Mouse (Mus musculus) hindbrain, embryonic 12.5 days (tissue): ENCODE data around the gene Scn3b. TPM values are rescaled to one million over a fixed set of nuclear protein-coding genes. Genes with fewer than 3 reads are reported as not detected.

Experiments used
- ATAC-seq: fragments of 200-750 bp; cut with Nextera tagmentation; 2 replicates; pipeline ENCODE4 v1.8.0; 2017; ENCODE audit warnings: moderate TSS enrichment; ENCODE audit not compliant: low FRiP score
- H3K27ac ChIP-seq: fragments of 300-500 bp; sonication (generic); 2 replicates; pipeline ENCODE4 v1.5.1; 2016; ENCODE audit warnings: mild to moderate bottlenecking
- H3K27me3 ChIP-seq: fragments of 300-500 bp; sonication (generic); 2 replicates; pipeline ENCODE4 v1.6.1; 2016; ENCODE audit warnings: mild to moderate bottlenecking
- H3K36me3 ChIP-seq: fragments of 300-500 bp; sonication (generic); 2 replicates; pipeline ENCODE4 v1.6.1; 2016; ENCODE audit warnings: mild to moderate bottlenecking
- H3K4me1 ChIP-seq: fragments of 300-500 bp; sonication (generic); 2 replicates; pipeline ENCODE4 v1.6.1; 2016
- H3K4me2 ChIP-seq: fragments of 300-500 bp; sonication (generic); replicated peaks from 2 replicates; pipeline ENCODE4 v1.6.1; 2016; ENCODE audit warnings: mild to moderate bottlenecking
- H3K4me3 ChIP-seq: fragments of 300-500 bp; sonication (generic); 2 replicates; pipeline ENCODE4 v1.5.1; 2016; ENCODE audit warnings: mild to moderate bottlenecking
- H3K9ac ChIP-seq: fragments of 300-500 bp; sonication (generic); 2 replicates; pipeline ENCODE4 v1.6.1; 2016; ENCODE audit warnings: mild to moderate bottlenecking, moderate library complexity
- H3K9me3 ChIP-seq: fragments of 300-500 bp; sonication (generic); replicated peaks from 2 replicates; pipeline ENCODE4 v1.6.1; 2016; ENCODE audit warnings: mild to moderate bottlenecking
- WGBS: fragments of 180-500 bp; shearing (Covaris S2); methylation state at CpG from one replicate; pipeline ENCODE4 v1.1.7; 2016; 5-methylcytosine and 5-hydroxymethylcytosine counted together
- polyA plus RNA-seq: library from polyadenylated mRNA; unstranded; fragments of >200 nt; fragmentation: Nextera tagmentation; extraction: Ambion mirVana; gene quantifications from 2 replicates; pipeline ENCODE4 v1.2.1, GENCODE M21; 2016

Gene Scn3b
- polyA plus RNA-seq, 1 experiment from 2014 or later: 49.9 TPM

GRCm38 (mm10) chr9:40275904-40276303, 6.9 kb downstream of the Scn3b start:
- no peaks in the 10 kb centered on the region for H3K9me3 ChIP-seq
- H3K4me3 ChIP-seq: no peak overlapping the region
- H3K36me3 ChIP-seq: peaks cover 7% of the 10 kb centered on the region; the same call in 1 of the 2 replicates
- no peaks in the 10 kb centered on the region; the same call in 1 of the 2 replicates for H3K27me3 ChIP-seq
- no peak overlapping the region for H3K27ac ChIP-seq
- 92% methylated on average over 5 of the region's 5 CpGs for WGBS
- H3K4me1 ChIP-seq: 0 out of 2 replicates have a peak, but pooled peaks cover 2% of the 10 kb centered on the region
- H3K4me2 ChIP-seq: no peak overlapping the region
- H3K9ac ChIP-seq: no peak overlapping the region
- ATAC-seq: no peak

GRCm38 (mm10) chr9:40277671-40278070, 8.7 kb downstream of the Scn3b start:
- Histone ChIP-seq H3K36me3 (peaks cover 7% of the 10 kb centered on the region; the same call in 1 of the 2 replicates), H3K9ac (no peak overlapping the region), H3K4me3 (no peak overlapping the region), H3K27ac (no peak overlapping the region), H3K4me2 (no peak overlapping the region), H3K9me3 (no peaks in the 10 kb centered on the region), H3K4me1 (no peaks in the 10 kb centered on the region), H3K27me3 (no peaks in the 10 kb centered on the region)
- 74% methylated on average over 3 of the region's 3 CpGs for WGBS
- ATAC-seq: no peak

GRCm38 (mm10) chr9:40279438-40279837, 10.4 kb downstream of the Scn3b start:
- no peak overlapping the region for H3K4me2 ChIP-seq
- no peak for ATAC-seq
- H3K27ac ChIP-seq: no peak overlapping the region
- H3K9me3 ChIP-seq: no peaks in the 10 kb centered on the region
- H3K27me3 ChIP-seq: no peaks in the 10 kb centered on the region
- H3K4me3 ChIP-seq: no peak overlapping the region
- peaks cover 7% of the 10 kb centered on the region; the same call in 1 of the 2 replicates for H3K36me3 ChIP-seq
- no peaks in the 10 kb centered on the region for H3K4me1 ChIP-seq
- 93% methylated on average over 7 of the region's 7 CpGs for WGBS
- H3K9ac ChIP-seq: no peak overlapping the region

GRCm38 (mm10) chr9:40282968-40283367, 14.0 kb downstream of the Scn3b start:
- H3K36me3 ChIP-seq: peaks cover 7% of the 10 kb centered on the region; the same call in 1 of the 2 replicates
- no peak overlapping the region for H3K27ac ChIP-seq
- H3K9ac ChIP-seq: no peak overlapping the region
- no peaks in the 10 kb centered on the region for H3K4me1 ChIP-seq
- H3K4me2 ChIP-seq: no peak overlapping the region
- H3K9me3 ChIP-seq: no peaks in the 10 kb centered on the region
- no peak overlapping the region for H3K4me3 ChIP-seq
- ATAC-seq: no peak
- WGBS: 83% methylated on average over 7 of the region's 7 CpGs
- H3K27me3 ChIP-seq: no peaks in the 10 kb centered on the region

GRCm38 (mm10) chr9:40292475-40292874, 23.5 kb downstream of the Scn3b start:
- Histone ChIP-seq H3K27ac (no peak overlapping the region), H3K27me3 (no peaks in the 10 kb centered on the region), H3K9ac (no peak overlapping the region), H3K4me1 (no peaks in the 10 kb centered on the region), H3K36me3 (peaks cover 21% of the 10 kb centered on the region; the same call in 1 of the 2 replicates), H3K9me3 (no peaks in the 10 kb centered on the region), H3K4me3 (no peak overlapping the region), H3K4me2 (no peak overlapping the region)
- WGBS: 89% methylated on average over 4 of the region's 4 CpGs
- no peak for ATAC-seq

- Histone ChIP-seq H3K36me3 (peaks cover 27% of the 10 kb centered on the region; the same call in 1 of the 2 replicates), H3K4me1 (no peaks in the 10 kb centered on the region), H3K4me2 (no peak overlapping the region), H3K27ac (no peak overlapping the region), H3K9me3 (no peaks in the 10 kb centered on the region), H3K4me3 (no peak overlapping the region), H3K9ac (no peak overlapping the region), H3K27me3 (no peaks in the 10 kb centered on the region)
- ATAC-seq: no peak
- WGBS: 98% methylated on average over 8 of the region's 8 CpGs
Measured at GRCm38 (mm10) chr9:40293286-40293685, 24.3 kb downstream of the Scn3b start.

- no peak overlapping the region for H3K9ac ChIP-seq
- ATAC-seq: no peak
- no peaks in the 10 kb centered on the region for H3K4me1 ChIP-seq
- H3K36me3 ChIP-seq: peaks cover 32% of the 10 kb centered on the region; the same call in 1 of the 2 replicates
- H3K4me2 ChIP-seq: no peak overlapping the region
- no peaks in the 10 kb centered on the region for H3K9me3 ChIP-seq
- 90% methylated on average over 5 of the region's 5 CpGs for WGBS
- no peak overlapping the region for H3K27ac ChIP-seq
- H3K27me3 ChIP-seq: no peaks in the 10 kb centered on the region
- no peak overlapping the region for H3K4me3 ChIP-seq
Measured at GRCm38 (mm10) chr9:40293740-40294139, 24.7 kb downstream of the Scn3b start.

- Histone ChIP-seq H3K4me3 (no peak overlapping the region), H3K9ac (no peak overlapping the region), H3K4me2 (no peak overlapping the region), H3K36me3 (peaks cover 36% of the 10 kb centered on the region), H3K4me1 (no peaks in the 10 kb centered on the region), H3K27me3 (no peaks in the 10 kb centered on the region), H3K27ac (no peak overlapping the region), H3K9me3 (no peaks in the 10 kb centered on the region)
- no peak for ATAC-seq
- 86% methylated on average over 2 of the region's 5 CpGs for WGBS
Measured at GRCm38 (mm10) chr9:40294210-40294609, 25.2 kb downstream of the Scn3b start.

GRCm38 (mm10) chr9:40294866-40295265, 25.8 kb downstream of the Scn3b start:
- Histone ChIP-seq H3K4me3 (no peak overlapping the region), H3K9ac (no peak overlapping the region), H3K9me3 (no peaks in the 10 kb centered on the region), H3K4me2 (no peak overlapping the region), H3K36me3 (peaks cover 43% of the 10 kb centered on the region), H3K4me1 (no peaks in the 10 kb centered on the region), H3K27ac (no peak overlapping the region), H3K27me3 (no peaks in the 10 kb centered on the region)
- WGBS: 88% methylated on average over 1 of the region's 1 CpGs
- no peak for ATAC-seq

- 93% methylated on average over 5 of the region's 5 CpGs for WGBS
- H3K36me3 ChIP-seq: peaks cover 45% of the 10 kb centered on the region
Measured at GRCm38 (mm10) chr9:40296251-40296650, 27.2 kb downstream of the Scn3b start.

GRCm38 (mm10) chr9:40297969-40298368, 29.0 kb downstream of the Scn3b start:
- 94% methylated on average over 9 of the region's 9 CpGs for WGBS
- H3K36me3 ChIP-seq: peaks cover 52% of the 10 kb centered on the region
- H3K27me3 ChIP-seq: no peaks in the 10 kb centered on the region
- no peaks in the 10 kb centered on the region for H3K9me3 ChIP-seq
- no peaks in the 10 kb centered on the region for H3K4me1 ChIP-seq
- no peak overlapping the region for H3K9ac ChIP-seq
- no peak overlapping the region for H3K4me3 ChIP-seq
- H3K27ac ChIP-seq: no peak overlapping the region
- ATAC-seq: no peak
- H3K4me2 ChIP-seq: no peak overlapping the region

More at GRCm38 (mm10) chr9:40296251-40296650, 27.2 kb downstream of the Scn3b start:
- no peaks in the 10 kb centered on the region for H3K9me3 ChIP-seq
- H3K4me2 ChIP-seq: no peak overlapping the region
- no peak for ATAC-seq
- no peaks in the 10 kb centered on the region for H3K27me3 ChIP-seq
- no peak overlapping the region for H3K9ac ChIP-seq
- no peaks in the 10 kb centered on the region for H3K4me1 ChIP-seq
- no peak overlapping the region for H3K4me3 ChIP-seq
- no peak overlapping the region for H3K27ac ChIP-seq

GRCm38 (mm10) chr9:40299323-40299722, 30.3 kb downstream of the Scn3b start:
- Histone ChIP-seq H3K36me3 (peaks cover 56% of the 10 kb centered on the region), H3K9ac (no peak overlapping the region)

More at GRCm38 (mm10) chr9:40299323-40299722, 30.3 kb downstream of the Scn3b start:
- H3K27ac ChIP-seq: no peak overlapping the region
- H3K4me2 ChIP-seq: no peak overlapping the region
- no peaks in the 10 kb centered on the region for H3K4me1 ChIP-seq
- H3K4me3 ChIP-seq: no peak overlapping the region
- no peaks in the 10 kb centered on the region for H3K9me3 ChIP-seq
- 92% methylated on average over 7 of the region's 7 CpGs for WGBS
- H3K27me3 ChIP-seq: no peaks in the 10 kb centered on the region
- ATAC-seq: no peak
